Mouse (Mus musculus) hindbrain, embryonic 16.5 days (tissue): ENCODE results near the gene Syne1. TPM values are rescaled to one million over a fixed set of nuclear protein-coding genes. Genes with fewer than 3 reads are reported as not detected.
A peak's percentile ranks its signal among the peaks of the same experiment; 100 is the strongest.

Source experiments
- ATAC-seq: fragments of 200-750 bp; cut with Nextera tagmentation; 2 replicates; pipeline ENCODE4 v1.8.0; 2017; ENCODE audit warnings: moderate TSS enrichment, moderate library complexity
- H3K27ac ChIP-seq: fragments of 300-500 bp; sonication (generic); 2 replicates; pipeline ENCODE4 v1.5.1; 2014; ENCODE audit warnings: low read depth, mild to moderate bottlenecking, control low read depth, low read length, moderate library complexity
- H3K27me3 ChIP-seq: fragments of 300-500 bp; sonication (generic); replicated peaks from 2 replicates; pipeline ENCODE4 v1.6.1; 2014; ENCODE audit warnings: low read length; ENCODE audit not compliant: control insufficient read depth, insufficient read depth
- H3K36me3 ChIP-seq: fragments of 300-500 bp; sonication (generic); 2 replicates; pipeline ENCODE4 v1.6.1; 2014; ENCODE audit warnings: mild to moderate bottlenecking, low read length, moderate library complexity, mixed read lengths; ENCODE audit not compliant: control insufficient read depth, insufficient read depth
- H3K4me1 ChIP-seq: fragments of 300-500 bp; sonication (generic); 2 replicates; pipeline ENCODE4 v1.6.1; 2014; ENCODE audit warnings: low read depth, low read length; ENCODE audit not compliant: control insufficient read depth, insufficient read depth
- H3K4me2 ChIP-seq: fragments of 300-500 bp; sonication (generic); 2 replicates; pipeline ENCODE4 v1.6.1; 2014; ENCODE audit warnings: mild to moderate bottlenecking, low read length, control low read depth, moderate library complexity
- H3K4me3 ChIP-seq: fragments of 300-500 bp; sonication (generic); 2 replicates; pipeline ENCODE4 v1.5.1; 2014; ENCODE audit warnings: mild to moderate bottlenecking, low read length, control low read depth, moderate library complexity
- H3K9ac ChIP-seq: fragments of 300-500 bp; sonication (generic); 2 replicates; pipeline ENCODE4 v1.6.1; 2014; ENCODE audit warnings: low read depth, mild to moderate bottlenecking, control low read depth, low read length, moderate library complexity
- H3K9me3 ChIP-seq: fragments of 300-500 bp; sonication (generic); 2 replicates; pipeline ENCODE4 v1.6.1; 2014; ENCODE audit warnings: mild to moderate bottlenecking, low read length, moderate library complexity; ENCODE audit not compliant: control insufficient read depth
- WGBS: fragments of 180-500 bp; shearing (Covaris S2); extraction: QIAGEN DNeasy Blood & Tissue Kit; methylation state at CpG from one replicate; pipeline ENCODE4 v1.1.7; 2014; 5-methylcytosine and 5-hydroxymethylcytosine counted together
- polyA plus RNA-seq: library from polyadenylated mRNA; unstranded; fragments of >200 nt; fragmentation: Nextera tagmentation; extraction: Ambion mirVana; gene quantifications from 2 replicates; pipeline ENCODE4 v1.2.1, GENCODE M21; 2015

Gene Syne1
- polyA plus RNA-seq, 1 experiment from 2014 or later: 18.7 TPM

DNA sequence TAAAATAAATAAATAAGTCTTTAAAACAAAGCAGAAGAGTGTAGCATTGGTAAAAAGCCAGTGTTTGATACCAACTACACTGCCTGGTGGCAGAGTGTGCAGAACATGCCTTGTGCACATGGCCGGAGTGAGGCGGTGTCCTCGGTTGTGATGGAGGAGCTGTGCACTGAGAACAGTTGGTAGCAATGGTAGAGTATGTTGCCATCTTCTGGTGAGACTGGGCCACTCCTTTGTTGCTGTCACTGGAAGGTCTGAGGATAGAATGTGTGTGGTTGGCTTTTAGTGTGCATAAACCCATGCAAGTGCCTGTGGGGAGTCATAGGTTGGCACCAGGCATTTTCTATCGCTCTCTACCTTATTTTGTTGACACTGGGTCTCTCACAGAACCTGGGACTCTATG is 17.7 kb upstream of the Syne1 start:
- 93% methylated on average over 4 of the region's 4 CpGs for WGBS
- Histone ChIP-seq H3K9ac (no peak overlapping the region), H3K36me3 (no peaks in the 10 kb centered on the region), H3K9me3 (no peaks in the 10 kb centered on the region), H3K27me3 (no peaks in the 10 kb centered on the region), H3K4me2 (no peak overlapping the region), H3K4me1 (no peaks in the 10 kb centered on the region), H3K27ac (no peak overlapping the region), H3K4me3 (no peak overlapping the region)
- ATAC-seq: no peak

DNA sequence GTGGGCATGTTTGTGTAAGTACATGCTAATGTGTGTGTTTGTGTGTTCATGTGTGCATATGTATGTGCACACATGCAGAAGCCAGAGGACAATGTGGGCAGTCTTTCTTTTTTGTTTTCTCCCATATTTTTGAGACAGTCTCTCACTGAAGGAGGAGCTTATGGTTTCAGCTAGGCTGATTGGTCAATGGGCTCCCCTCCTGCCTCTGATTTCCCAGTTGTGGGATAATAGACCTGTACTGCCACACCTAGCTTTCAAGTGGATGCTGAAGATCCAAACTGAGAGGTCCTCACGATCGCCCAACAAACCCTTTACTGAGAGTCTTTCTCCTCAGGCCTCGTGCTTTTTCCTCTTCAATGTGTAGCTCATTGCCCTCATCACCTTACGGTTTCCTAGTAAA is 10.4 kb upstream of the Syne1 start:
- Histone ChIP-seq H3K9me3 (no peaks in the 10 kb centered on the region), H3K36me3 (no peaks in the 10 kb centered on the region), H3K27ac (no peak overlapping the region), H3K4me2 (no peak overlapping the region), H3K9ac (no peak overlapping the region), H3K27me3 (no peaks in the 10 kb centered on the region), H3K4me1 (no peaks in the 10 kb centered on the region), H3K4me3 (no peak overlapping the region)
- 88% methylated on average over 4 of the region's 4 CpGs for WGBS
- ATAC-seq: no peak

DNA sequence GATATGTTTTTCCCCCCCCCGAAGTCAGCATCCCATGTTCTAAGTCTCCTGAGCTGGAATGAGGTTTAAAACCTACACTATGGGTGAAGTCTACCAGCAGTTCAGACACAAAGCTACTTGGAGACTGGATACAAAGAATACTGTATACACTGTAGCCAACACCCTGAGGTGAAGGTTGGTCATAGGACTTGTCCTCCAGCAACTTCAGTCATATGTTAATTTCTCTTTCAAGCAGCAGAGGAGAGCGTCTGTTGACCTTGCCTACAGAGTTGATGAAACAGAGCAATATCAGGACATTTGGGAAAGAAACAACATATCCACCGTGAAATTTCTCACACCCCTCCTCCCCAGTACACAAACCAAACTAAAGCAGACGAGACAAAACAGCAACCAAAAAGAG is 9.2 kb upstream of the Syne1 start:
- Histone ChIP-seq H3K36me3 (no peaks in the 10 kb centered on the region), H3K4me1 (no peaks in the 10 kb centered on the region), H3K4me3 (no peak overlapping the region), H3K4me2 (no peak overlapping the region), H3K9me3 (no peaks in the 10 kb centered on the region), H3K9ac (no peak overlapping the region), H3K27ac (no peak overlapping the region), H3K27me3 (no peaks in the 10 kb centered on the region)
- WGBS: 71% methylated on average over 4 of the region's 4 CpGs
- no peak for ATAC-seq

DNA sequence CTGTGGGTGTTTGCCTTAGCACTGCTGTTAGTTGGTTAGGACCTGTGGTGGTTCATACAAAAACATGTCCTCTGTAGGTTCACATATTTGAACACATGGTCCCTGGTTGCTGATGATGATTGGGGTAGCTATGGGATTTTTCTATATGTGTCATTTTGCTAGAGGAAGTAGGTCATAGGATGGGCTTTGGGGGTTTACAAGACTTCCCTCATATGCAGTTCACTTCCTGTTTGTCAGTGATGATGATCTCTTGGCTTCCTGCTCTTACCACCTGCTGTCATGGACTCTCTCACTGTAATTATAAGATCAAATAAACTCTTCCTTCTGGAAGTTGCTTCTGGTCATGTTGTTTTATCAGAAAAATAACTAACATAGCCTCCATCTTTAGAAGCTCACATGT is 7.5 kb upstream of the Syne1 start:
- no peak overlapping the region for H3K4me3 ChIP-seq
- H3K9ac ChIP-seq: no peak overlapping the region
- H3K9me3 ChIP-seq: no peaks in the 10 kb centered on the region
- H3K4me2 ChIP-seq: no peak overlapping the region
- ATAC-seq: no peak
- H3K36me3 ChIP-seq: no peaks in the 10 kb centered on the region
- no peak overlapping the region for H3K27ac ChIP-seq
- H3K4me1 ChIP-seq: no peaks in the 10 kb centered on the region
- H3K27me3 ChIP-seq: no peaks in the 10 kb centered on the region

DNA sequence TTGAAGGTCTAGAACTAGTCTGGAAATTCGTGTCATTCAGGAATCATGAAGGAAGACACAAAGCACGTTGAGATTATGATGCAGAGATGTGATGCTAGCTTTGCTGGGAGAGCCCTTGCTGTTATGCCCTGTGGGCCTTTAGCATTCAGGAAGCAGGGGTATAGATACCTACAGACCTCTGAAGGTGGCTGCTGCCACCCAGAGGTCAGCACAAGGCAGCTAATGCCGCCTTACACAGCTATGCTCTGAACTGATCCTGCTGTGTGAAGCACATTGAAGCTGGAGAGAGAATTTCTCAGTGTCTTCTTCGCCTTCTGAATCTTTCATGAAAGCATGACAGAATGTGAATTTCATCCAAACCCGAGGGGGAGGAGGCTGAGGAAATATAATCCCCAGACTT is 3.7 kb upstream of the Syne1 start:
- WGBS: 21% methylated on average over 5 of the region's 5 CpGs
- Histone ChIP-seq H3K4me2 (no peak overlapping the region), H3K27me3 (no peaks in the 10 kb centered on the region), H3K4me1 (peaks cover 3% of the 10 kb centered on the region), H3K9me3 (no peaks in the 10 kb centered on the region), H3K4me3 (no peak overlapping the region), H3K36me3 (no peaks in the 10 kb centered on the region), H3K27ac (no peak overlapping the region), H3K9ac (no peak overlapping the region)
- peak; percentile 73 for ATAC-seq

DNA sequence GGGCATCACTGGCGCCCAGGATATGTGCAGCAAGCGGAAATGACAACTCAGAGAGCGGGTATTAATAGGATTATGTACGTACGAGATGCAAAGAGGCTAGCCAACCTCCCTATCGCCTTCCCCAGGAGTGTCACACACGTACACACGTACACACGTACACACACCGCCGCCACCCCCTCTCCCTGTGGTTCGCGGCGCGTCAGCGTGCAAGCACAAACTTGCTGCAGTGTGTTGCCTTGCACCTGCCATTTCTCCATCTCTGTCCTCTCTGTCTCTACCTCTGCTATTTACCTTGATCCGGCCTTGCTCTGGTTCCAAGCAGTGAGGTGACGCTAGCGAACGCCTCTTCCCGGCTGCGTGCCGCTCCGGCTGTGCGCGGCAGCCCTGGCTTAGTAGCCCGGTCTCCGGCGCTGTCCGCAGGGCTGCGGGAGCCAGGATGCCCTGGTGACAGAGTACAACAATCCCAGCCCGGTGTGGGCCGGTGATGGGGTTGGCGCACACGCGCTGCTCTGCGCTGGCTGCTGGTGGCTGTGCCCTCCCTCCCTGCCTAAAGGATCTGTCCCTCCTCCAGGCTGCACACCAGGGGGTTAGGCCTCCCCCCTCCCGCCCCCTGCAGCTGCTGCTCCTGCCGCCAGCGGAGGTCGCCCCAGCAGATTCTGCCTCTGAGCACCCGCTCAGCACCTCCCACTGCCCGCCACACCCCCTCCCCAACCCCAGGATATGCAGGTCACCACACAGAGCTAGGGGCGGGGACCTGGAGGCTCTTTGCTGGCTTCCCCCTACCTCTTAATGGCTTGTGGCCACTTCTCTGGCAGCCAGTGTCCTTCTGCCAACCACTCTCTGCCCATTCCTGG is 887 bp downstream of the Syne1 start:
- 0% methylated on average over 41 of the region's 44 CpGs for WGBS
- H3K36me3 ChIP-seq: no peaks in the 10 kb centered on the region
- peaks cover 10% of the 10 kb centered on the region for H3K4me1 ChIP-seq
- no peaks in the 10 kb centered on the region for H3K9me3 ChIP-seq
- H3K27ac ChIP-seq: peak overlapping the region; percentile 91
- peak overlapping the region; percentile 82 for H3K4me2 ChIP-seq
- no peaks in the 10 kb centered on the region for H3K27me3 ChIP-seq
- peak; percentile 94 for ATAC-seq
- H3K4me3 ChIP-seq: peak overlapping the region; percentile 81
- peak overlapping the region; percentile 89 for H3K9ac ChIP-seq

DNA sequence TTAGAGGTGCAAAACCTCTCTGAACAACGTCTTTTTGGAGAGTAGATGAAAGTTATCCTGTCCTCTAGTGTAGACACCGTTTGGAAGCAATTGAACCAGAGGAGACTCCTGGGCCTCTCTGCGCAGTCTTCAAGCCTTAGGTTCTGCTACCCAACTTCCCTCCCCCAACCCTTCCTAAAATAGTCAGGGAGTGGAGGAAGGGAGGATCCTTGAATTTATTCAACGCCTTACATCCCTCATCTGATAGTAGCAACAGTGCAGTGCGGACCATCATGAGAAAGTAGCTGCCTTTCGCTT is 1.5 kb downstream of the Syne1 start:
- no peaks in the 10 kb centered on the region for H3K9me3 ChIP-seq
- H3K4me3 ChIP-seq: peak overlapping the region; percentile 81
- H3K4me1 ChIP-seq: peaks cover 10% of the 10 kb centered on the region
- ATAC-seq: no peak
- H3K27ac ChIP-seq: peak overlapping the region; percentile 91
- H3K9ac ChIP-seq: peak overlapping the region; percentile 89
- no peaks in the 10 kb centered on the region for H3K27me3 ChIP-seq
- H3K4me2 ChIP-seq: peak overlapping the region; percentile 82
- WGBS: 5% methylated on average over 6 of the region's 6 CpGs
- H3K36me3 ChIP-seq: no peaks in the 10 kb centered on the region

DNA sequence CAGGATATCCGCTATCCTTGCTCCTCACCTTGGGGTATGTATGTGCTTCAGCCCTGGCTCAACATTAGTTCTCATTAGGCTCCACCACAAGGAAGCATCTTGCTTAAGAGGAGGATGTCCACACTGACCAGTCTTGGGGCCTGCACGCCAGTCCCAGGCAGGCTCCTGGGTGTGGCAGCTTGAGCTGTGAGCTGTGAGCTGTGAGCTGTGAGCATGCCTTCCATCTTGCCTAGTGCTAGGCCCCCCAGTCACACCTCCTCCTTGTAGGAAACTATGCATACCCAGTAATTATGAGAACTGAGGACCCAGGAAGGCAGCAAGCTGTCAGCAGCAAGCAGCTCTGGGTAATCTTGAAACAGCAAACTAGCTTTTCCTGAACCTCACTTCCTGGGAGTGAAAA is 2.6 kb downstream of the Syne1 start:
- Histone ChIP-seq H3K27ac (no peak overlapping the region), H3K9me3 (no peaks in the 10 kb centered on the region), H3K4me1 (peaks cover 10% of the 10 kb centered on the region), H3K4me3 (no peak overlapping the region), H3K27me3 (no peaks in the 10 kb centered on the region), H3K4me2 (peak overlapping the region; percentile 40), H3K9ac (no peak overlapping the region; the same call in 1 of the 2 replicates), H3K36me3 (no peaks in the 10 kb centered on the region)
- no peak for ATAC-seq
- WGBS: 88% methylated on average over 2 of the region's 2 CpGs

DNA sequence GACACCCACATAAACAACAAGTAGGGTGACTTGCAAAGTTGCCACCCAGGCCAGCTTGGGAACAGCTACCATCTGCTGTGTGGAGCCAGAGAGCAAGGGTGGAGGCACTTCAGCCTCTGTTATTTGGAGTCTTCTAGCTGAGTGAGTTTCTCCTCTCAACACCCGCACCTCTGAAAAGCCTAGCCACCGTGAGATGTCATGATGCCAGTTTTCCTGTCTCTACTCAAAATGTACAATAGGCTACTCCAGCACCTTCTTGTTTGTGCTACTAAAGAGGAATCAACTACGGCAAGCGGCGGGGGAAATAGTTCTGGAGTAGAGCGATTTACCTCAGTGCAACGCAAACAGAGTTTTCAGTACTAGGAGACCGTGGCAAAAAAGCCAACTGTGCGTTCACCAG is 3.5 kb downstream of the Syne1 start:
- Histone ChIP-seq H3K9me3 (no peaks in the 10 kb centered on the region), H3K4me2 (no peak overlapping the region), H3K4me3 (no peak overlapping the region), H3K36me3 (no peaks in the 10 kb centered on the region), H3K4me1 (peaks cover 10% of the 10 kb centered on the region), H3K9ac (no peak overlapping the region), H3K27ac (no peak overlapping the region), H3K27me3 (no peaks in the 10 kb centered on the region)
- ATAC-seq: no peak
- 89% methylated on average over 9 of the region's 9 CpGs for WGBS
